Mouse (Mus musculus) liver, adult 2 months (tissue): ENCODE data around the gene Rragd. TPM values are rescaled to one million over a fixed set of nuclear protein-coding genes. Genes with fewer than 3 reads are reported as not detected.

ENCODE experiments used
- DNase-seq: peaks from one replicate; pipeline ENCODE4 v3.0.0-alpha.2; 2011; ENCODE audit warnings: low read depth, low spot score; ENCODE audit errors: extremely low read depth
- H3K27ac ChIP-seq: fragments of 200-500 bp; replicated peaks from 2 replicates; pipeline ENCODE4 v1.5.1; 2012; ENCODE audit warnings: low read depth, mild to moderate bottlenecking, control low read depth, inconsistent platforms, low read length; ENCODE audit not compliant: insufficient read depth
- H3K27me3 ChIP-seq: fragments of 200-500 bp; 2 replicates; pipeline ENCODE4 v1.6.1; 2012; ENCODE audit warnings: mild to moderate bottlenecking, moderate library complexity, low read length, inconsistent platforms; ENCODE audit not compliant: control insufficient read depth, insufficient read depth
- H3K36me3 ChIP-seq: fragments of 200-500 bp; 2 replicates; pipeline ENCODE4 v1.6.1; 2012; ENCODE audit warnings: low read length, inconsistent platforms; ENCODE audit not compliant: control insufficient read depth, insufficient read depth
- H3K4me1 ChIP-seq: fragments of 200-500 bp; 2 replicates; pipeline ENCODE4 v1.6.1; 2011; ENCODE audit warnings: low read length; ENCODE audit not compliant: control insufficient read depth, insufficient read depth
- H3K4me3 ChIP-seq: fragments of 200-500 bp; 2 replicates; pipeline ENCODE4 v1.5.1; 2011; ENCODE audit warnings: low read depth, mild to moderate bottlenecking, control low read depth, low read length, moderate library complexity; ENCODE audit not compliant: insufficient read depth
- H3K79me2 ChIP-seq: fragments of 200-500 bp; 2 replicates; pipeline ENCODE4 v1.6.1; 2012; ENCODE audit warnings: inconsistent platforms, mild to moderate bottlenecking, low read length, moderate library complexity; ENCODE audit not compliant: control insufficient read depth, insufficient read depth
- H3K9ac ChIP-seq: fragments of 200-500 bp; 2 replicates; pipeline ENCODE4 v1.6.1; 2012; ENCODE audit warnings: low read depth, mild to moderate bottlenecking, control low read depth, inconsistent platforms, low read length
- CTCF ChIP-seq: fragments of 200-500 bp; IDR thresholded peaks from 2 replicates; pipeline ENCODE4 v1.5.1; 2011; ENCODE audit warnings: low read depth, low read length, control low read depth
- POLR2A ChIP-seq: fragments of 200-500 bp; IDR thresholded peaks from 2 replicates; pipeline ENCODE4 v1.6.1; 2011; ENCODE audit warnings: low read length, control low read depth; ENCODE audit not compliant: insufficient read depth; ENCODE audit errors: extremely low read depth
- WGBS: fragments of 180-500 bp; shearing (Covaris S2); methylation state at CpG from one replicate; pipeline ENCODE4 v1.1.7; 2018; 5-methylcytosine and 5-hydroxymethylcytosine counted together
- polyA plus RNA-seq: library from polyadenylated mRNA; depleted of rRNA; stranded (reverse); fragments of >200 nt; gene quantifications from 2 replicates; pipeline ENCODE4 v1.2.3, GENCODE M21; 2012
- total RNA-seq: library from RNA; depleted of rRNA; stranded (reverse); fragments of >200 nt; gene quantifications from 2 replicates; pipeline ENCODE4 v1.2.3, GENCODE M21; 2014

Gene Rragd
- total and polyA plus RNA-seq, 2 experiments, result 0.59 to 1.5 TPM

- peaks cover 11% of the 10 kb centered on the region; the same call in 1 of the 2 replicates for H3K79me2 ChIP-seq
- H3K4me3 ChIP-seq, result no peak overlapping the region
- no peak for TF ChIP-seq POLR2A
- no peak for TF ChIP-seq CTCF
- no peak overlapping the region for H3K27ac ChIP-seq
- H3K4me1 ChIP-seq, result no peaks in the 10 kb centered on the region
- WGBS, result 68% methylated on average over 4 of the region's 4 CpGs
- no peak overlapping the region for H3K9ac ChIP-seq
- H3K27me3 ChIP-seq, result no peaks in the 10 kb centered on the region
- peaks cover 51% of the 10 kb centered on the region for H3K36me3 ChIP-seq
- no peak for DNase-seq
Observed at GRCm38 (mm10) chr4:33039826-33040225, 57.0 kb downstream of the Rragd start.

- H3K27ac ChIP-seq, result no peak overlapping the region
- no peaks in the 10 kb centered on the region for H3K4me1 ChIP-seq
- TF ChIP-seq CTCF, result no peak
- H3K27me3 ChIP-seq, result no peaks in the 10 kb centered on the region
- no peak for DNase-seq
- 96% methylated on average over 11 of the region's 11 CpGs for WGBS
- no peak overlapping the region for H3K4me3 ChIP-seq
- no peak overlapping the region for H3K9ac ChIP-seq
- H3K36me3 ChIP-seq, result peaks cover 45% of the 10 kb centered on the region
- no peaks in the 10 kb centered on the region for H3K79me2 ChIP-seq
Observed at GRCm38 (mm10) chr4:33049601-33050000, 66.8 kb downstream of the Rragd start.

- no peak overlapping the region for H3K4me3 ChIP-seq
- no peak overlapping the region for H3K27ac ChIP-seq
- TF ChIP-seq POLR2A (no peak), CTCF (no peak)
- no peak overlapping the region for H3K9ac ChIP-seq
- no peaks in the 10 kb centered on the region for H3K27me3 ChIP-seq
- 93% methylated on average over 3 of the region's 3 CpGs for WGBS
- H3K79me2 ChIP-seq, result no peaks in the 10 kb centered on the region
- DNase-seq, result no peak
- H3K4me1 ChIP-seq, result no peaks in the 10 kb centered on the region
- peaks cover 24% of the 10 kb centered on the region for H3K36me3 ChIP-seq
Observed at GRCm38 (mm10) chr4:33052055-33052454, 69.2 kb downstream of the Rragd start.

- Histone ChIP-seq H3K27ac (no peak overlapping the region), H3K9ac (no peak overlapping the region), H3K79me2 (no peaks in the 10 kb centered on the region), H3K27me3 (no peaks in the 10 kb centered on the region), H3K36me3 (peaks cover 23% of the 10 kb centered on the region), H3K4me1 (no peaks in the 10 kb centered on the region), H3K4me3 (no peak overlapping the region)
- TF ChIP-seq CTCF (no peak), POLR2A (no peak)
- peak; percentile 21 for DNase-seq
- WGBS, result 96% methylated on average over 5 of the region's 5 CpGs
Observed at GRCm38 (mm10) chr4:33052650-33053049, 69.8 kb downstream of the Rragd start.

- Histone ChIP-seq H3K27ac (no peak overlapping the region), H3K4me1 (0 out of 2 replicates have a peak, but pooled peaks cover 2% of the 10 kb centered on the region), H3K79me2 (no peaks in the 10 kb centered on the region), H3K4me3 (no peak overlapping the region), H3K36me3 (peaks cover 13% of the 10 kb centered on the region), H3K9ac (no peak overlapping the region), H3K27me3 (no peaks in the 10 kb centered on the region)
- TF ChIP-seq CTCF (no peak), POLR2A (no peak)
- no peak for DNase-seq
Observed at GRCm38 (mm10) chr4:33054426-33054825, 71.6 kb downstream of the Rragd start.

- DNase-seq, result no peak
- no peaks in the 10 kb centered on the region for H3K27me3 ChIP-seq
Observed at GRCm38 (mm10) chr4:33056317-33056716, 73.5 kb downstream of the Rragd start.

More at GRCm38 (mm10) chr4:33056317-33056716, 73.5 kb downstream of the Rragd start:
- H3K27ac ChIP-seq, result no peak overlapping the region
- 0 out of 2 replicates have a peak, but pooled peaks cover 2% of the 10 kb centered on the region for H3K4me1 ChIP-seq
- 97% methylated on average over 1 of the region's 1 CpGs for WGBS
- H3K36me3 ChIP-seq, result peaks cover 4% of the 10 kb centered on the region; the same call in 1 of the 2 replicates
- H3K79me2 ChIP-seq, result no peaks in the 10 kb centered on the region
- TF ChIP-seq CTCF (no peak), POLR2A (no peak)
- H3K9ac ChIP-seq, result no peak overlapping the region
- H3K4me3 ChIP-seq, result no peak overlapping the region
